Mouse (Mus musculus) liver, adult 2 months (tissue): ENCODE data around the gene Maml3.

Source experiments
- CTCF ChIP-seq: fragments of 200-500 bp; IDR thresholded peaks from 2 replicates; pipeline ENCODE4 v1.5.1; 2011; ENCODE audit warnings: low read depth, low read length, control low read depth
- POLR2A ChIP-seq: fragments of 200-500 bp; IDR thresholded peaks from 2 replicates; pipeline ENCODE4 v1.6.1; 2011; ENCODE audit warnings: low read length, control low read depth; ENCODE audit not compliant: insufficient read depth; ENCODE audit errors: extremely low read depth

- TF ChIP-seq POLR2A (no peak), CTCF (no peak)
These were observed 384.9 kb downstream of the Maml3 start for GRCm38 (mm10) chr3:51719982-51720381.
